Mouse (Mus musculus): Measurements from ENCODE around the gene Amdhd2. TPM values are rescaled to one million over a fixed set of nuclear protein-coding genes. Genes with fewer than 3 reads are reported as not detected.

Gene Amdhd2
- polyA plus RNA-seq, 1 experiment from 2014 or later, result 31.1 TPM

GRCm38 (mm10) chr17:24207768-24208640, 44.4 kb upstream of the Amdhd2 start:
- H3K36me3 ChIP-seq (ENCODE audit: control insufficient read depth, insufficient read depth, low read length), result no peaks in the 10 kb centered on the region
- WGBS, result 62% methylated on average over 34 of the region's 34 CpGs
- H3K4me2 ChIP-seq (ENCODE audit: low read length), result peak overlapping the region; percentile 95
- H3K9me3 ChIP-seq (replicated peaks; ENCODE audit: control insufficient read depth, low read length, poor library complexity, severe bottlenecking), result no peaks in the 10 kb centered on the region
- no peaks in the 10 kb centered on the region; the same call in 1 of the 2 replicates for H3K27me3 ChIP-seq (ENCODE audit: control insufficient read depth, insufficient read depth, low read depth, low read length)
- H3K27ac ChIP-seq (ENCODE audit: low read length), result 0 out of 2 replicates have a peak overlapping the region, but pooled peaks have one; percentile 69
- no peak for ATAC-seq
- peaks cover 69% of the 10 kb centered on the region for H3K4me1 ChIP-seq (ENCODE audit: control insufficient read depth, insufficient read depth, low read length)
- peak overlapping the region; percentile 84 for H3K9ac ChIP-seq (ENCODE audit: low read depth, low read length)
- peak overlapping the region; percentile 51 for H3K4me3 ChIP-seq (ENCODE audit: low read depth, low read length)

GRCm38 (mm10) chr17:24206451-24207351, 43.1 kb upstream of the Amdhd2 start:
- 6% methylated on average over 62 of the region's 62 CpGs for WGBS
- Histone ChIP-seq H3K27me3 (ENCODE audit: control insufficient read depth, insufficient read depth, low read depth, low read length) (no peaks in the 10 kb centered on the region; the same call in 1 of the 2 replicates), H3K4me2 (ENCODE audit: low read length) (peak overlapping the region; percentile 95), H3K9ac (ENCODE audit: low read depth, low read length) (peak overlapping the region; percentile 79), H3K4me1 (ENCODE audit: control insufficient read depth, insufficient read depth, low read length) (peaks cover 69% of the 10 kb centered on the region), H3K27ac (ENCODE audit: low read length) (peak overlapping the region; percentile 86), H3K36me3 (ENCODE audit: control insufficient read depth, insufficient read depth, low read length) (no peaks in the 10 kb centered on the region), H3K4me3 (ENCODE audit: low read depth, low read length) (peak overlapping the region; percentile 79), H3K9me3 (replicated peaks; ENCODE audit: control insufficient read depth, low read length, poor library complexity, severe bottlenecking) (no peaks in the 10 kb centered on the region)
- ATAC-seq, result peak; percentile 16

- peak; percentile 41 for ATAC-seq
- Histone ChIP-seq H3K9ac (ENCODE audit: low read depth, low read length) (peak overlapping the region; percentile 93), H3K27ac (ENCODE audit: low read length) (peak overlapping the region; percentile 86), H3K4me1 (ENCODE audit: control insufficient read depth, insufficient read depth, low read length) (peaks cover 62% of the 10 kb centered on the region), H3K27me3 (ENCODE audit: control insufficient read depth, insufficient read depth, low read depth, low read length) (no peaks in the 10 kb centered on the region; the same call in 1 of the 2 replicates), H3K4me2 (ENCODE audit: low read length) (peak overlapping the region; percentile 95), H3K4me3 (ENCODE audit: low read depth, low read length) (peak overlapping the region; percentile 79), H3K36me3 (ENCODE audit: control insufficient read depth, insufficient read depth, low read length) (no peaks in the 10 kb centered on the region), H3K9me3 (replicated peaks; ENCODE audit: control insufficient read depth, low read length, poor library complexity, severe bottlenecking) (no peaks in the 10 kb centered on the region)
- WGBS, result 5% methylated on average over 15 of the region's 15 CpGs
Measured at GRCm38 (mm10) chr17:24205908-24206361, 42.4 kb upstream of the Amdhd2 start.

- H3K9me3 ChIP-seq (replicated peaks; ENCODE audit: control insufficient read depth, low read length, poor library complexity, severe bottlenecking), result no peaks in the 10 kb centered on the region
- peak within 1 kb of the TSS; percentile 86 for H3K27ac ChIP-seq (ENCODE audit: low read length)
- peak within 1 kb of the TSS; percentile 79 for H3K4me3 ChIP-seq (ENCODE audit: low read depth, low read length)
- ATAC-seq, result peak; percentile 79
- 0% methylated on average over 57 of the region's 65 CpGs for WGBS
- peak within 1 kb of the TSS; percentile 93 for H3K9ac ChIP-seq (ENCODE audit: low read depth, low read length)
- no peaks in the 10 kb centered on the region; the same call in 1 of the 2 replicates for H3K27me3 ChIP-seq (ENCODE audit: control insufficient read depth, insufficient read depth, low read depth, low read length)
- H3K4me2 ChIP-seq (ENCODE audit: low read length), result peak within 1 kb of the TSS; percentile 95
- no peaks in the 10 kb centered on the region for H3K36me3 ChIP-seq (ENCODE audit: control insufficient read depth, insufficient read depth, low read length)
- H3K4me1 ChIP-seq (ENCODE audit: control insufficient read depth, insufficient read depth, low read length), result peaks cover 59% of the 10 kb centered on the region
Measured at GRCm38 (mm10) chr17:24205284-24205888, 41.8 kb upstream of the Amdhd2 start, which contains the start of gene Tbc1d24. Tbc1d24 (minus strand) TSS chr17:24205562.

GRCm38 (mm10) chr17:24204846-24205245, 41.3 kb upstream of the Amdhd2 start:
- peak overlapping the region; percentile 95 for H3K4me2 ChIP-seq (ENCODE audit: low read length)
- 0 out of 2 replicates have a peak, but pooled peaks have one; percentile 1 for ATAC-seq
- peak overlapping the region; percentile 79 for H3K4me3 ChIP-seq (ENCODE audit: low read depth, low read length)
- 12% methylated on average over 7 of the region's 7 CpGs for WGBS
- peak overlapping the region; percentile 86 for H3K27ac ChIP-seq (ENCODE audit: low read length)
- peak overlapping the region; percentile 93 for H3K9ac ChIP-seq (ENCODE audit: low read depth, low read length)
- no peaks in the 10 kb centered on the region; the same call in 1 of the 2 replicates for H3K27me3 ChIP-seq (ENCODE audit: control insufficient read depth, insufficient read depth, low read depth, low read length)
- no peaks in the 10 kb centered on the region for H3K36me3 ChIP-seq (ENCODE audit: control insufficient read depth, insufficient read depth, low read length)
- no peaks in the 10 kb centered on the region for H3K9me3 ChIP-seq (replicated peaks; ENCODE audit: control insufficient read depth, low read length, poor library complexity, severe bottlenecking)
- peaks cover 59% of the 10 kb centered on the region for H3K4me1 ChIP-seq (ENCODE audit: control insufficient read depth, insufficient read depth, low read length)

GRCm38 (mm10) chr17:24203611-24204534, 40.3 kb upstream of the Amdhd2 start:
- Histone ChIP-seq H3K9ac (ENCODE audit: low read depth, low read length) (peak overlapping the region; percentile 93), H3K27me3 (ENCODE audit: control insufficient read depth, insufficient read depth, low read depth, low read length) (no peaks in the 10 kb centered on the region; the same call in 1 of the 2 replicates), H3K9me3 (replicated peaks; ENCODE audit: control insufficient read depth, low read length, poor library complexity, severe bottlenecking) (no peaks in the 10 kb centered on the region), H3K36me3 (ENCODE audit: control insufficient read depth, insufficient read depth, low read length) (no peaks in the 10 kb centered on the region), H3K4me2 (ENCODE audit: low read length) (peak overlapping the region; percentile 95), H3K4me1 (ENCODE audit: control insufficient read depth, insufficient read depth, low read length) (peaks cover 52% of the 10 kb centered on the region), H3K27ac (ENCODE audit: low read length) (no peak overlapping the region), H3K4me3 (ENCODE audit: low read depth, low read length) (peak overlapping the region; percentile 79)
- WGBS, result 64% methylated on average over 3 of the region's 3 CpGs
- ATAC-seq, result no peak

- Histone ChIP-seq H3K9ac (ENCODE audit: low read depth, low read length) (peak overlapping the region; percentile 35; the same call in 1 of the 2 replicates), H3K36me3 (ENCODE audit: control insufficient read depth, insufficient read depth, low read length) (no peaks in the 10 kb centered on the region), H3K4me2 (ENCODE audit: low read length) (peak overlapping the region; percentile 95), H3K9me3 (replicated peaks; ENCODE audit: control insufficient read depth, low read length, poor library complexity, severe bottlenecking) (no peaks in the 10 kb centered on the region), H3K4me3 (ENCODE audit: low read depth, low read length) (no peak overlapping the region), H3K4me1 (ENCODE audit: control insufficient read depth, insufficient read depth, low read length) (peaks cover 44% of the 10 kb centered on the region), H3K27me3 (ENCODE audit: control insufficient read depth, insufficient read depth, low read depth, low read length) (no peaks in the 10 kb centered on the region; the same call in 1 of the 2 replicates), H3K27ac (ENCODE audit: low read length) (no peak overlapping the region)
- ATAC-seq, result no peak
- 30% methylated on average over 4 of the region's 4 CpGs for WGBS
Measured at GRCm38 (mm10) chr17:24203068-24203467, 39.5 kb upstream of the Amdhd2 start.

All from midbrain, embryonic 16.5 days (tissue).